30 mouse cellular contexts compared by ENCODE assay signal in the genomic region with DNA sequence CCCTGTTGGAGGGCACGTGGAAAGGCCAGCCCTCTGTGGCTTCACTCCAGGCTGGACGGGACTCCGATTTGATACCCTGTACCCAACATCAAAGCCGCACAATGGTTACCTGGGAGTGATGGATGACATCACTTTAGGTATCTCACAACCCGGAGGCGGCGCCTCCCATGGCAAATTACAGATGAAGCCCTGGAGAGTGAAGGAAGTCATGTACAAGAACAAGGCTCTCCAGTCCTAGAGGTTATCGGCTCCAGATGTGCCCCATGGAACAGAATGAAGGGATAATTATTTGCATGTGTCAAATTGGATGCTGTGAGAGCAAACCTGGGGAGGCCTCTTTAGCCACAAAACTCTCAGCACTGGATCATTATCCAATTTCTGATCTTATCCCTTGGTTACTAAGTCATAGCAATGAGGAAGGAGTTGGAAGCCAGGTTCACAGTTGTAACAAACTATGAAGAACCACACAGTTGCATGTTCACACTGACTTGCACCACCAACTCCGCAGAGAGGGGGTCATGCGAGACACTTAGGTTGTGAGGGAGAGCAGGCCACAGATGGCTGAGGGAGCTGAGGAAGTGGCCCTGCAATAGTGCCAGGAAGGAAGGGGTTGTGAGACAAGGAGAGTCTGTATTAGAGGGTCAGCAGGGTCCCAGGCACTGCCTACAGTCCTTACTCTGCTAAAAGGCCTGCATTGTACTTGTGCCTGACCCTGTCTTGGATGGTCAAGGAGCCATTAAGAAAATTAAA.
DNase-seq lines count a peak whose midpoint lies in the region; ATAC-seq lines count a peak whose summit lies in the region.
"Had no signal": no experiment of that assay in that cellular context is flagged by ENCODE, and none has a peak within 500 bp of the region (broad histone marks: within the 10 kb centered on the region; RNA-seq: fewer than 3 reads in every experiment).

No protein-coding gene starts in this region.

- no peak for DNase-seq in forebrain, embryonic 10.5 days (ENCODE audit: extremely low spot score, low spot score)
- DNase-seq in embryo, embryonic 10 days (ENCODE audit: low spot score) = peak; percentile 70
- DNase-seq in embryonic facial prominence, embryonic 11.5 days (ENCODE audit: low spot score) = peak; percentile 87
- no peak for DNase-seq in heart, adult 9 months (ENCODE audit: low spot score in 2 of 2)
- DNase-seq in adrenal gland, adult 2 months = no peak
- DNase-seq: adrenal gland, adult 8-10 months; cerebellum, adult 8-10 months; cerebellum, postnatal 25 days; gastrocnemius, adult 2 months; gastrocnemius, postnatal 36 days; heart, adult 2 months; heart, postnatal 10 days; kidney, postnatal 36 days; right cerebral cortex, adult 18-20 months; spleen, adult 18-20 months; thymus, postnatal 14 days had no signal

- H3K27ac ChIP-seq in forebrain, embryonic 10.5 days = peak overlapping the region; percentile 60
- H3K27ac ChIP-seq in forebrain, embryonic 13.5 days = no peak overlapping the region
- H3K27ac ChIP-seq in embryonic facial prominence, embryonic 11.5 days (replicated peaks; ENCODE audit: low read depth, low read length) = no peak overlapping the region
- peak overlapping the region; percentile 0; the same call in 1 of the 2 replicates for H3K27ac ChIP-seq in limb, embryonic 12.5 days
- H3K27ac ChIP-seq: forebrain, embryonic 15.5 days; gastrocnemius, adult 2 months; heart, adult 2 months; heart, embryonic 13.5 days; layer of hippocampus, adult 2 months; left cerebral cortex, adult 2 months; liver, embryonic 15.5 days; lung, embryonic 15.5 days; midbrain, embryonic 13.5 days had no signal

- H3K4me1 ChIP-seq in forebrain, embryonic 10.5 days = peaks cover 5% of the 10 kb centered on the region; the same call in 1 of the 2 replicates
- no peaks in the 10 kb centered on the region for H3K4me1 ChIP-seq in forebrain, embryonic 13.5 days
- H3K4me1 ChIP-seq in embryonic facial prominence, embryonic 11.5 days (ENCODE audit: control insufficient read depth, insufficient read depth, low read length) = no peaks in the 10 kb centered on the region
- peaks cover 12% of the 10 kb centered on the region; the same call in 1 of the 2 replicates for H3K4me1 ChIP-seq in limb, embryonic 12.5 days (replicated peaks)
- H3K4me1 ChIP-seq: forebrain, embryonic 15.5 days; heart, embryonic 13.5 days; liver, embryonic 15.5 days; lung, embryonic 15.5 days; midbrain, embryonic 13.5 days had no signal

- no peaks in the 10 kb centered on the region for H3K27me3 ChIP-seq in forebrain, embryonic 10.5 days (ENCODE audit: poor library complexity, severe bottlenecking)
- no peaks in the 10 kb centered on the region for H3K27me3 ChIP-seq in forebrain, embryonic 13.5 days
- H3K27me3 ChIP-seq in embryonic facial prominence, embryonic 11.5 days (ENCODE audit: control insufficient read depth, insufficient read depth, low read length) = no peaks in the 10 kb centered on the region
- H3K27me3 ChIP-seq in limb, embryonic 12.5 days = no peaks in the 10 kb centered on the region
- H3K27me3 ChIP-seq: CH12.LX; forebrain, embryonic 15.5 days; heart, embryonic 13.5 days; liver, embryonic 15.5 days; lung, embryonic 15.5 days had no signal

- 69% methylated on average over 10 of the region's 10 CpGs for WGBS in forebrain, embryonic 10.5 days
- 96% methylated on average over 10 of the region's 10 CpGs for WGBS in forebrain, embryonic 13.5 days
- 36% methylated on average over 10 of the region's 10 CpGs for WGBS in embryonic facial prominence, embryonic 11.5 days
- 31% methylated on average over 10 of the region's 10 CpGs for WGBS in limb, embryonic 12.5 days

- ATAC-seq in forebrain, embryonic 13.5 days = no peak
- ATAC-seq in embryonic facial prominence, embryonic 11.5 days (replicated peaks; ENCODE audit: insufficient number of reproducible peaks, low FRiP score, low TSS enrichment, low read depth) = no peak; the same call in 1 of the 2 replicates
- no peak for ATAC-seq in limb, embryonic 12.5 days (ENCODE audit: insufficient number of reproducible peaks, insufficient read depth, low FRiP score, low TSS enrichment, low read depth)
- ATAC-seq in inflammation-experienced regulatory T-cells, adult 6 months = no peak
- ATAC-seq: activated CD4-positive, CD25-positive, alpha-beta regulatory T cell, adult 4 months; forebrain, embryonic 15.5 days; hindbrain, embryonic 16.5 days; intestine, postnatal 0 days; midbrain, embryonic 13.5 days had no signal

- no peak overlapping the region for H3K4me3 ChIP-seq in forebrain, embryonic 10.5 days
- no peak overlapping the region for H3K4me3 ChIP-seq in forebrain, embryonic 13.5 days
- no peak overlapping the region for H3K4me3 ChIP-seq in embryonic facial prominence, embryonic 11.5 days (ENCODE audit: low read depth, low read length)
- no peak overlapping the region for H3K4me3 ChIP-seq in limb, embryonic 12.5 days (replicated peaks)
- H3K4me3 ChIP-seq: forebrain, embryonic 15.5 days; gastrocnemius, adult 2 months; heart, adult 2 months; heart, embryonic 13.5 days; layer of hippocampus, adult 2 months; left cerebral cortex, adult 2 months; liver, embryonic 15.5 days; lung, embryonic 15.5 days; midbrain, embryonic 13.5 days had no signal

- H3K9me3 ChIP-seq in forebrain, embryonic 10.5 days = peaks cover 17% of the 10 kb centered on the region
- H3K9me3 ChIP-seq in forebrain, embryonic 13.5 days (replicated peaks) = peaks cover 6% of the 10 kb centered on the region
- no peaks in the 10 kb centered on the region for H3K9me3 ChIP-seq in embryonic facial prominence, embryonic 11.5 days (replicated peaks; ENCODE audit: control insufficient read depth, low read length)
- H3K9me3 ChIP-seq in limb, embryonic 12.5 days = peaks cover 14% of the 10 kb centered on the region
- H3K9me3 ChIP-seq: heart, embryonic 13.5 days; liver, embryonic 15.5 days; lung, embryonic 15.5 days had no signal

- no peaks in the 10 kb centered on the region for H3K36me3 ChIP-seq in forebrain, embryonic 10.5 days (replicated peaks)
- H3K36me3 ChIP-seq in forebrain, embryonic 13.5 days (ENCODE audit: poor library complexity, severe bottlenecking) = no peaks in the 10 kb centered on the region
- H3K36me3 ChIP-seq in embryonic facial prominence, embryonic 11.5 days (replicated peaks; ENCODE audit: control insufficient read depth, insufficient read depth, low read depth, low read length) = no peaks in the 10 kb centered on the region
- H3K36me3 ChIP-seq in limb, embryonic 12.5 days = no peaks in the 10 kb centered on the region
- H3K36me3 ChIP-seq: forebrain, embryonic 15.5 days; heart, embryonic 13.5 days; liver, embryonic 15.5 days; lung, embryonic 15.5 days; midbrain, embryonic 13.5 days had no signal

- H3K4me2 ChIP-seq in forebrain, embryonic 13.5 days = no peak overlapping the region
- no peak overlapping the region for H3K4me2 ChIP-seq in embryonic facial prominence, embryonic 11.5 days (ENCODE audit: low read depth, low read length)
- no peak overlapping the region for H3K4me2 ChIP-seq in limb, embryonic 12.5 days
- H3K4me2 ChIP-seq: forebrain, embryonic 15.5 days; heart, embryonic 13.5 days; liver, embryonic 15.5 days; lung, embryonic 15.5 days; midbrain, embryonic 13.5 days had no signal

- no peak overlapping the region for H3K9ac ChIP-seq in forebrain, embryonic 13.5 days
- H3K9ac ChIP-seq in embryonic facial prominence, embryonic 11.5 days (replicated peaks; ENCODE audit: low read length) = no peak overlapping the region
- H3K9ac ChIP-seq in limb, embryonic 12.5 days (replicated peaks) = no peak overlapping the region
- H3K9ac ChIP-seq: forebrain, embryonic 15.5 days; heart, embryonic 13.5 days; liver, embryonic 15.5 days; lung, embryonic 15.5 days; midbrain, embryonic 13.5 days had no signal

Comparison
In these comparisons a context has a peak if more than half of its experiments do, and no peak if none do; other contexts are left out.
1. H3K27ac ChIP-seq: peak in forebrain, embryonic 10.5 days (single experiment) and limb, embryonic 12.5 days (single experiment); none in forebrain, embryonic 13.5 days (single experiment) and embryonic facial prominence, embryonic 11.5 days (single experiment).
2. DNase-seq: peak in embryo, embryonic 10 days (single experiment) and embryonic facial prominence, embryonic 11.5 days (single experiment); none in forebrain, embryonic 10.5 days (single experiment), heart, adult 9 months (0 of 2) and adrenal gland, adult 2 months (single experiment).